In genomic region chr17:63207714-63208113, GRCm38 (mm10) we compare ENCODE assay signal across 21 mouse cellular contexts.
"Had no signal": no experiment of that assay in that cellular context is flagged by ENCODE, and none has a peak within 500 bp of the region (broad histone marks: within the 10 kb centered on the region; RNA-seq: fewer than 3 reads in every experiment).

No protein-coding gene starts in this region.

- H3K4me3 ChIP-seq: intestine, embryonic 15.5 days; limb, embryonic 10.5 days; limb, embryonic 13.5 days; liver, embryonic 12.5 days; liver, embryonic 15.5 days; megakaryocyte, embryonic 14.5 days; midbrain, embryonic 15.5 days; neural tube, embryonic 12.5 days; neural tube, embryonic 15.5 days; stomach, embryonic 15.5 days had no signal

- ATAC-seq: intestine, embryonic 15.5 days; liver, embryonic 12.5 days had no signal

- H3K27me3 ChIP-seq: intestine, embryonic 15.5 days; limb, embryonic 13.5 days; liver, embryonic 12.5 days; liver, embryonic 15.5 days; megakaryocyte, embryonic 14.5 days; midbrain, embryonic 15.5 days; neural tube, embryonic 12.5 days; neural tube, embryonic 15.5 days; stomach, embryonic 15.5 days had no signal

- H3K9ac ChIP-seq: intestine, embryonic 15.5 days; limb, embryonic 13.5 days; liver, embryonic 12.5 days; liver, embryonic 15.5 days; midbrain, embryonic 15.5 days; neural tube, embryonic 12.5 days; neural tube, embryonic 15.5 days; stomach, embryonic 15.5 days had no signal

- H3K9me3 ChIP-seq: intestine, embryonic 15.5 days; limb, embryonic 10.5 days; limb, embryonic 13.5 days; liver, embryonic 12.5 days; liver, embryonic 15.5 days; megakaryocyte, embryonic 14.5 days; midbrain, embryonic 15.5 days; neural tube, embryonic 12.5 days; neural tube, embryonic 15.5 days; stomach, embryonic 15.5 days had no signal

- H3K36me3 ChIP-seq: intestine, embryonic 15.5 days; limb, embryonic 10.5 days; limb, embryonic 13.5 days; midbrain, embryonic 15.5 days; neural tube, embryonic 12.5 days; neural tube, embryonic 15.5 days; stomach, embryonic 15.5 days had no signal

- H3K4me1 ChIP-seq: intestine, embryonic 15.5 days; midbrain, embryonic 15.5 days; neural tube, embryonic 12.5 days; neural tube, embryonic 15.5 days; stomach, embryonic 15.5 days had no signal

- DNase-seq: kidney, adult 11 months; kidney, adult 8-10 months; kidney, postnatal 14 days; kidney, postnatal 4 days; layer of hippocampus, adult 9-11 months; liver; right cerebral cortex, adult 18-20 months; right cerebral cortex, postnatal 25 days; spleen, adult 18-20 months; thymus, postnatal 25 days had no signal

- H3K27ac ChIP-seq: intestine, embryonic 15.5 days; limb, embryonic 10.5 days; limb, embryonic 13.5 days; liver, embryonic 12.5 days; liver, embryonic 15.5 days; midbrain, embryonic 15.5 days; neural tube, embryonic 12.5 days; neural tube, embryonic 15.5 days; stomach, embryonic 15.5 days had no signal

- H3K4me2 ChIP-seq: intestine, embryonic 15.5 days; limb, embryonic 13.5 days; liver, embryonic 12.5 days; liver, embryonic 15.5 days; midbrain, embryonic 11.5 days; midbrain, embryonic 15.5 days; neural tube, embryonic 12.5 days; neural tube, embryonic 15.5 days; stomach, embryonic 15.5 days had no signal
